Mouse (Mus musculus) megakaryocyte, embryonic 14.5 days (primary cell): ENCODE results near the gene Neurl1b. TPM values are rescaled to one million over a fixed set of nuclear protein-coding genes. Genes with fewer than 3 reads are reported as not detected.

Source experiments
- H3K27me3 ChIP-seq: replicated peaks from 2 replicates; pipeline ENCODE3; 2012; ENCODE audit warnings: inconsistent platforms
- H3K36me3 ChIP-seq: replicated peaks from 2 replicates; pipeline ENCODE3; 2012; ENCODE audit warnings: low read length, inconsistent platforms, mixed read lengths
- H3K4me1 ChIP-seq: 2 replicates; pipeline ENCODE4 v1.6.1; 2012; ENCODE audit warnings: inconsistent platforms
- H3K4me3 ChIP-seq: replicated peaks from 2 replicates; pipeline ENCODE3; 2012; ENCODE audit warnings: moderate library complexity, mild to moderate bottlenecking, inconsistent platforms
- H3K9me3 ChIP-seq: 2 replicates; pipeline ENCODE4 v1.6.1; 2012; ENCODE audit warnings: inconsistent platforms
- FLI1 ChIP-seq: IDR thresholded peaks from 2 replicates; pipeline ENCODE4 v1.6.1; 2012; ENCODE audit warnings: low read length, inconsistent platforms, mixed read lengths
- GATA1 ChIP-seq: IDR thresholded peaks from 3 replicates; pipeline ENCODE4 v1.6.1; 2012; ENCODE audit warnings: mixed read lengths, low read length, inconsistent platforms, borderline replicate concordance
- polyA plus RNA-seq: library from polyadenylated mRNA; stranded (reverse); fragments of >175 nt; gene quantifications from 2 replicates; pipeline ENCODE4 v1.2.3, GENCODE M21; 2012; ENCODE audit warnings: low replicate concordance; ENCODE audit not compliant: insufficient read depth

Gene Neurl1b
- polyA plus RNA-seq, 1 experiment: 0.16 TPM

DNA sequence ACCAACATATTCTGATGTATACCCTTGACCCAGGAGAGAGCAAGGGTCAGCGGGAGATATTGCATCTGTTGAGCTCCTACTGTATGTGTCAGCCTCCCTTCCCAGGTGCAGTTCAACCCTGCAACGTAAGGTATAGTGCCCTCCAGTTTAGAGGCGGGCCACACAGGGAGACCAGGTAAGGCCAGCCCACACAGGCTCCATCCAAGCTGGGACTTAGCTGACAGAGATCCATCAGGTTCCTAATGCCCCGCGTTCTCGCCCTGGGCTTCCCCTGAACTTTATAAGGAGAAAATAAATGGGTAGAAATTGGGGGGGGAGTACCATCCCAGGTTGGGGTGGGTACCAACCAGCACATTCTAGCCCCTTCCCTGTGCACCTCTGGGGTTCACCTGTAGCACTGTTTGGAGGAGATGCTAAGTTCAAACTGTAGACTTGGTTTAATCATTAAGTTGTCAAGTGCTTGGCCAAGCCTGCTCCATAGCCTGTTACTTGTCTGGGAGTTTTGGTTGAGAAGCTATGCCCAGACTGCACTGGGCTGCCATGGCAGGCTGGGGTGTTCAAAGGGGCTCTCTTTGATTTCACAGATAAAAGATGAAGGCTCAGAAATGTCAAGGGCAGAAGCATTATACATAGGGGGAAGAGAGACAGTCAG is 3.3 kb downstream of the Neurl1b start:
- TF ChIP-seq GATA1 (no peak), FLI1 (no peak)
- Histone ChIP-seq H3K4me1 (peaks cover 15% of the 10 kb centered on the region), H3K9me3 (0 out of 2 replicates have a peak, but pooled peaks cover 3% of the 10 kb centered on the region)

DNA sequence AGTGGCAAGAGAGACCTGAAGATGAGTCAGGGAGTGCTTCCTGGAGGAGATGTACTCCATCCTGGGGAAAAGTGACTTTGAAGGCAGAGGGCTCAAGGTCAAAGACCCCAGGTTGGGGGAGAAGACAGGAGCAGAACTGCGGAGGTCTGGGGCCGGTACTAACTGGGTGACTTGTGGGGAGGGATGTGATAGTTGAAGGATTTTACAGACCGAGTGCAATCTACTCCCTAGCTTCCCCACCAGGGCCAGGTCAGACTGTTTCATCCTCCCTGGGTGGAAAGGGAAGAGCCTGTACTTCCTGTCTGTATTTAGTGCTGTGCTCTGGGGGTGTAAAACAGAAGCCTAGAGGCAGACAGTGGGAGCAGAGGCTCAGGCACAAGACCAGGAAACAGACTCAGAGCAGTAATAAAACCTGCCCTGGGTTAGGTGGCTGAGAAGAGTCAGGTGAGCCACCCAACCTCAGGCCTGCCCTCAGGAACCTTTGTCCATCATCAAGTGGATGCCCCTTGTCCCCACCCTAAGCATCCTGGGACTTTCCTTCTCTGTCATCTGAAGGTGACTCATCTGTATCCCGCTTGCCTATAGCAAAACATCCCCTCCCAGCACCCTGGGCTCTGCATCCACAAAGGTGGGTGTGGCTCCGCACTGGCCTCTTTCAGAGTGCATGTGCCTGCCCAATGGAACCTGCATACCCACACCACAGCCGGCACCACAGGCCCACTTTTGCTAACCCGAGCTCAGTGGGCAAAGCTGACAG is 6.0 kb downstream of the Neurl1b start:
- Histone ChIP-seq H3K9me3 (0 out of 2 replicates have a peak, but pooled peaks cover 3% of the 10 kb centered on the region), H3K36me3 (no peaks in the 10 kb centered on the region), H3K4me3 (no peak overlapping the region), H3K4me1 (peaks cover 6% of the 10 kb centered on the region; the same call in 1 of the 2 replicates), H3K27me3 (peaks cover 94% of the 10 kb centered on the region)
- TF ChIP-seq GATA1 (no peak), FLI1 (no peak)

More for the DNA sequence above, 3.3 kb downstream of the Neurl1b start:
- H3K4me3 ChIP-seq: no peak overlapping the region
- peaks cover 97% of the 10 kb centered on the region for H3K27me3 ChIP-seq
- H3K36me3 ChIP-seq: no peaks in the 10 kb centered on the region

DNA sequence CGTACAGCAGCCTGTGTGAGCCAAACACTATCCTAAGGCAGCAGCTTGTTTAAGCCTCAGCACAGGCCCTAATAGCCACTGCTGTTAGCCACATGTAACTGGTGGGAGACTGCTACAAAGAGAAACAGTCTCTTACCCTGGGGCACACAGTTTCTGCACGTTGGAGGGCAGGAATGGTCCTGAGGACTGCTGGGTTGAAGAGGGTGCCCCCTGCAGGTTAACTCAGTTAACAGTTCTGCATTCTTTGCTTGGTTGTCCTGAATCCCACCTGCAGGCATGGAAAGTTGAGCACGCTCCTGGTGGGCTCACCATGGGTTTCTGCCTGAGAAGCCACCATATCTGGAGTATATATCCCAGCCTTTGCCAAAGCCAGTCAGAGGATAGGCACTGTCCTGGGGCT is 6.9 kb downstream of the Neurl1b start:
- H3K36me3 ChIP-seq: no peaks in the 10 kb centered on the region
- H3K4me1 ChIP-seq: peaks cover 6% of the 10 kb centered on the region; the same call in 1 of the 2 replicates
- 0 out of 2 replicates have a peak, but pooled peaks cover 3% of the 10 kb centered on the region for H3K9me3 ChIP-seq
- H3K27me3 ChIP-seq: peaks cover 90% of the 10 kb centered on the region
- H3K4me3 ChIP-seq: no peak overlapping the region
- TF ChIP-seq GATA1 (no peak), FLI1 (no peak)

DNA sequence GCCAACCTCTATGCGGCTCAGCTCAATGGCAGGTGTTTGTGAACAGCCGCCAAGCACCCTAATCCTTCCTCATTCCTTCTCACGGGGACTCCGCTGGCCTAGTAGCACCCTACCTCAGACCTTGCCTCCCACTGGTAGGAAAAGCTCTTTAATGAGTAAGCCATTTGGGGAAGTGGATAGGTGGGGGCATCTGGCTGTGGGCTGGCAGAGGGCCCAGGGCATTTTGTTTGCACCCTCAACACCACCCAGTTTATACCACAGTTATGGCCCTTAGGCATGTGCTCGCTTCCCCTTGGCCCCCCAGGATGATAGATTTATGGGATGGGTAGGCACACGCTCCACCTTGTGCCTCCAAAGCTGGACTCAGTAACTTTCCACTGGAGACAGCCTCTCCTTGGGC is 7.8 kb downstream of the Neurl1b start:
- Histone ChIP-seq H3K4me3 (no peak overlapping the region), H3K27me3 (peaks cover 90% of the 10 kb centered on the region), H3K9me3 (0 out of 2 replicates have a peak, but pooled peaks cover 3% of the 10 kb centered on the region), H3K4me1 (peaks cover 6% of the 10 kb centered on the region; the same call in 1 of the 2 replicates), H3K36me3 (no peaks in the 10 kb centered on the region)
- TF ChIP-seq GATA1 (no peak), FLI1 (no peak)

DNA sequence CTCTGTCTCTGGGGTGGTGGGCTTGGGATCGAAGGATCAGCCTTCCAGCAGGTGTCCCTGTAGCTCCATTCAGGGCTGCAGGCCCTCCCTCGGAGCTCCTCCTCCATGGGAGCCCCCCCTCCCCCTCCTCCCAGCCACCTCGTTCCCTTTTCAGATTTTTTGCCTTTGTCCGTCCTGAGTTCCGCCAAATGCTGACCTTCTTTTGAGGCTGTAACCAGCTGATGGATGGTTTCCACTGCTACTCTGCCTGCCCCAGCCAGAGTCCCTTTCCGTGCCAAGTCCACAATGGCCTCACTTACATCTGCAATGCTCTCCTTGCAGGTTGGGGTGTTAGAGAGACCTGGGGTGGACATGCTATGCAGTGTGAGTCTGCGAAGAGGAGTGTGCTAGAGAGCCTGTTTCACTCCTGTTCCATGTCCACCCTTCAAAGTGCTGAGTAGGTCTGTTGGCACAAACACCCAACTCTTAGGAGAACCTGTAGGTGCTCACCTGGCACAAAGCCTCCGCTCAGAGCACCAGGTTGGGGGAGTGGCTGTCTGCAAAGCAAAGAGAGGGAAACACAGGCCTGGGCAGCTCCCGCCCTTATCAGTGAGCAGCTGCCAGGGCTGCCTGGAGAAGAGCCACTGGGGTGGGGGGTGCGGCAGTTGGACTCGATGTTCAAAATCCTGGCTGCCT is 9.5 kb downstream of the Neurl1b start:
- TF ChIP-seq GATA1: no peak
- no peak for TF ChIP-seq FLI1
- Histone ChIP-seq H3K27me3 (peaks cover 89% of the 10 kb centered on the region), H3K4me1 (peaks cover 6% of the 10 kb centered on the region; the same call in 1 of the 2 replicates), H3K9me3 (peaks cover 7% of the 10 kb centered on the region; the same call in 1 of the 2 replicates), H3K4me3 (no peak overlapping the region), H3K36me3 (no peaks in the 10 kb centered on the region)

DNA sequence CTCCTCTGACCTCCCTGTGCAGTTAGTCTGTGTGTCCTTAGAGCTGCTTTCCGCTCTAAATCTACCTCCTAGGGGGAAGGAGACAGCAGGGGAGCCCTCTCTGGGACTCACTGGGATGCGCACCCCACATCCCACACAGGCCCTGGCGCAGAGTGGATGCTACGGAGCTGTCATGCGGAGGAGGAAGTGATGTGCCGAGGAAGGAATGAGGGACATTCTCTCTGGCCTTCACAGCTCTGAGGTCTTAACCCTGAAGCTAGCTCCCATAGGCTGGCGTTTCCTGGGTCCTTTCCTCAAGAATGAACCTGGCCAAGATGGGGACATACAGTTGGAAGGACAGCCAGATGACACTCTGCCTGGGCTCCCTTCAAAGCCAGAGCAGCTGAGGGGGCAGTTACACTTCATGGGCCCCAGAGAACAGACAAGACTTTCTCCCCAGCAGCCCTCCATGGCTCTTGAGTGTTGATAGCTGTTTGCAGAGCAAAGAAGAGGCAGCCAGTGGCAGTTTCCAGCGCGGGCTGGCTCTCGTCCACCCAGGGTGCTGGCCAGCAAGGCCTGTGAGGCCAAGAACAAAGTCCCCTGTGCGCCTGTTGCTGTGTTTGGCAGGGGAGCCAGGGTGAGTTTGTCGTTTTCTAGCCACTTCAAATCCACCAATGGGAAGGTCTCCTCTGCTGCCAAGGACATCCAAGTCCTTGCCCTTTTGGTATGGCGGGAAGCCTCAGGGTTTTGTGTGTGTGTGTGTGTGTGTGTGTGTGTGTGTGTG is 10.5 kb downstream of the Neurl1b start:
- no peak overlapping the region for H3K4me3 ChIP-seq
- no peaks in the 10 kb centered on the region for H3K36me3 ChIP-seq
- peaks cover 4% of the 10 kb centered on the region; the same call in 1 of the 2 replicates for H3K9me3 ChIP-seq
- H3K27me3 ChIP-seq: peaks cover 88% of the 10 kb centered on the region
- TF ChIP-seq GATA1 (no peak), FLI1 (no peak)
- peaks cover 6% of the 10 kb centered on the region; the same call in 1 of the 2 replicates for H3K4me1 ChIP-seq

DNA sequence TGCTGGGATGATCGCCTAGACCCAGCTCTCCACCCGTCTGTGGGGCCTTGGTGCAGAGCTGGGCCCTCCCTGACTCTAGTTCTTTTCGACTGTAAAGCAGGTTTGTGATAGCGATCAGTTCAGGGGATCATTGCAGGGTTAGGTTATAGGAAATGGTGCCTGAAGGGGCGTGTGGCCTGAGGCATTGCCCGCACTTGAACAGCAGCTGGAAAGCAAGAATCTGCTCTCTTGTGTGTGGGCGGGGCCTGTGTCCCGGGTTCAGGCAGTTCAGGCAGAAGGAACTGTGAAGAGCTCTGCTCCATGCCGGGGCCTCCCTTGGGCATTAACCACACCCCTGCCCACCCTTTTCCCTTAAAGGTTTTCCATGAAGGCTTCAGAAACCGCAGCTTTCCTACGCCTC is 18.7 kb downstream of the Neurl1b start:
- Histone ChIP-seq H3K9me3 (peaks cover 4% of the 10 kb centered on the region; the same call in 1 of the 2 replicates), H3K4me1 (no peaks in the 10 kb centered on the region), H3K4me3 (no peak overlapping the region), H3K36me3 (no peaks in the 10 kb centered on the region), H3K27me3 (peaks cover 85% of the 10 kb centered on the region)
- TF ChIP-seq FLI1 (no peak), GATA1 (no peak)

DNA sequence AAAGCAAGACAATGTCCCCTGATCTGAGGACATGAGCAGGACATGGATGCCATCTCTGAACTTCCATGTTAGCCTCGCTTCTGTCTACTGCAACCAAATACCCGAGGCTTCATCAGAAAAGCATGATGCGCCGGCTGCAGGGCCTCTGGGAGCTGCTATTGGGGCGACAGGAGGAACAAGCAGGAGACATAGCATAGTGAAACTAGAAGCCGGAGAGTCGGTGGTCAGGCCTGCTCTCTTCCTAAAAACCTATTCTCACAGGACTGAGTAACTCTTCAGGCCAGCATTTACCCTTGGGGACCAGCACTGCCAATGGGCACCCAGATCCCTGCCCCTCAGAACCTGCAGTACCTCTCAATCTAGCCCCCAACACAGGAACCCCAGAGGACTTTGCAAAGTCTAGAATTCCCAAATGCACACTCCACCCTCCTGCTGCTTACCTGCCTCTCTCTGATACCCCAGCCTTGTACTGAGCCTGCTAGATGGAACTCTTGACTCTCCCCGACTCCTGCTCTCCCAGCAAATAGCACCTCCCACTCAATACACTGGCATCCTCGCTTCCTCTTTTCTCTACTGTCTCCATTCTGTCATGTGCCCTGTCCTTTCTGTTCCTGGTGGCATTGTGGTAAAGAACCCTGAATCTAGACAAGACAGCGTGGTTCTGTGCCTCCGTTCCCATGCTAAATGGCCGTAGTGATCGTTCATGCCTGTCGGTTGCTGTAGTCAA is 22.6 kb downstream of the Neurl1b start:
- TF ChIP-seq GATA1: no peak
- TF ChIP-seq FLI1: no peak
- H3K4me1 ChIP-seq: peaks cover 7% of the 10 kb centered on the region; the same call in 1 of the 2 replicates
- H3K4me3 ChIP-seq: no peak overlapping the region
- no peaks in the 10 kb centered on the region for H3K36me3 ChIP-seq
- no peaks in the 10 kb centered on the region for H3K9me3 ChIP-seq
- peaks cover 84% of the 10 kb centered on the region for H3K27me3 ChIP-seq

DNA sequence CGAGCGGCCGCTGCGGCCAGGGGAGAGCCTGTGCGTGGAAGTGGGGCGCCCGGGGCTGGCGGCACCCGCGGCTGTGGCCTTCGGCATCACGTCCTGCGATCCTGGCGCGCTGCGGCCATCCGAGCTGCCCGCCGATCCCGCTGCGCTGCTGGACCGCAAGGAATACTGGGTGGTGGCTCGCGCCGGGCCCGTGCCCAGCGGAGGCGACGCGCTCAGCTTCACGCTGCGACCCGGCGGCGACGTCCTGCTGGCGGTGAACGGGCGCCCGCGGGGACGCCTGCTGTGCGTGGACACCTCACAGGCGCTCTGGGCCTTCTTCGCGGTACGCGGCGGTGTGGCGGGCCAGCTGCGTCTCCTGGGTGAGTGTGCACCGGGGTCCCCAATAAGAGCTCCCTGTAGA is 24.4 kb downstream of the Neurl1b start:
- no peaks in the 10 kb centered on the region for H3K9me3 ChIP-seq
- H3K4me1 ChIP-seq: peaks cover 7% of the 10 kb centered on the region; the same call in 1 of the 2 replicates
- H3K36me3 ChIP-seq: no peaks in the 10 kb centered on the region
- H3K4me3 ChIP-seq: peak overlapping the region; percentile 14
- TF ChIP-seq GATA1: no peak
- TF ChIP-seq FLI1: no peak
- peaks cover 85% of the 10 kb centered on the region for H3K27me3 ChIP-seq
